Mouse (Mus musculus): Measurements from ENCODE around the gene Camk2d. TPM values are rescaled to one million over a fixed set of nuclear protein-coding genes. Genes with fewer than 3 reads are reported as not detected.

The Camk2d gene
- total and polyA plus RNA-seq, 3 experiments = 66.1 to 80.4 (median 77.3) TPM

GRCm38 (mm10) chr3:126732323-126732722 is 136.2 kb downstream of the Camk2d start:
- peaks cover 8 to 27% of the 10 kb centered on the region in 2 experiments; a peak in 3 of 4 replicates for H3K4me1 ChIP-seq (ENCODE audit: control insufficient read depth in 1 of 2, insufficient read depth in 2 of 2)
- DNase-seq (ENCODE audit: extremely low read depth) = no peak
- no peak overlapping the region for H3K27ac ChIP-seq (ENCODE audit: insufficient read depth, low read depth)
- H3K9ac ChIP-seq (ENCODE audit: insufficient read depth, low read depth) = no peak overlapping the region
- H3K4me3 ChIP-seq (replicated peaks in 1 of 3; ENCODE audit: low read depth in 2 of 3, low read length in 2 of 3, poor library complexity in 1 of 3) = no peak overlapping the region
- H3K79me2 ChIP-seq (replicated peaks; ENCODE audit: control insufficient read depth, extremely low read depth, insufficient read depth, poor library complexity, severe bottlenecking) = no peaks in the 10 kb centered on the region
- no peak overlapping the region for H3K4me2 ChIP-seq (ENCODE audit: insufficient read depth, low read depth, poor library complexity, severe bottlenecking)
- in situ Hi-C loops (cut with MboI; ENCODE audit: low pct_ligation_motif_present, low pct_unique_long_range_greater_than_20kb, low sequenced_read_pairs) = no loop called here
- no peak for TF ChIP-seq RCOR1 (conservative IDR thresholded peaks at IDR 0.05; ENCODE audit: low read depth, low read length)
- TF ChIP-seq USF2 (conservative IDR thresholded peaks at IDR 0.05; ENCODE audit: low read depth, low read length) = no peak
- no peaks in the 10 kb centered on the region for H3K27me3 ChIP-seq (replicated peaks)
- dilution Hi-C loops (cut with MboI; ENCODE audit: extremely low pct_ligation_motif_present, extremely low pct_unique_long_range_greater_than_20kb, low sequenced_read_pairs) = no loop called here
- peaks cover 14 to 58% of the 10 kb centered on the region in 2 experiments for H3K36me3 ChIP-seq (replicated peaks in 1 of 2; ENCODE audit: control insufficient read depth in 1 of 2, insufficient read depth in 1 of 2, low read length in 1 of 2)
- no peaks in the 10 kb centered on the region for H3K9me3 ChIP-seq (replicated peaks; ENCODE audit: low read length)

GRCm38 (mm10) chr3:126734533-126734932 is 138.4 kb downstream of the Camk2d start:
- Histone ChIP-seq H3K36me3 (replicated peaks in 1 of 2; ENCODE audit: control insufficient read depth in 1 of 2, insufficient read depth in 1 of 2, low read length in 1 of 2) (peaks cover 14 to 55% of the 10 kb centered on the region in 2 experiments), H3K9me3 (replicated peaks; ENCODE audit: low read length) (no peaks in the 10 kb centered on the region), H3K27me3 (replicated peaks) (no peaks in the 10 kb centered on the region), H3K4me1 (ENCODE audit: control insufficient read depth in 1 of 2, insufficient read depth in 2 of 2) (peaks cover 9 to 31% of the 10 kb centered on the region in 2 experiments; a peak in 3 of 4 replicates), H3K79me2 (replicated peaks; ENCODE audit: control insufficient read depth, extremely low read depth, insufficient read depth, poor library complexity, severe bottlenecking) (peaks cover 3% of the 10 kb centered on the region; the same call in 1 of the 2 replicates), H3K4me3 (replicated peaks in 1 of 3; ENCODE audit: low read depth in 2 of 3, low read length in 2 of 3, poor library complexity in 1 of 3) (no peak overlapping the region), H3K9ac (ENCODE audit: insufficient read depth, low read depth) (no peak overlapping the region), H3K4me2 (ENCODE audit: insufficient read depth, low read depth, poor library complexity, severe bottlenecking) (no peak overlapping the region), H3K27ac (ENCODE audit: insufficient read depth, low read depth) (no peak overlapping the region)
- no peak for TF ChIP-seq NRF1 (IDR thresholded peaks at IDR 0.05; ENCODE audit: low read depth, low read length)
- TF ChIP-seq JUN (IDR thresholded peaks at IDR 0.05; ENCODE audit: insufficient read depth, low read depth, low read length) = no peak
- TF ChIP-seq TBP (conservative IDR thresholded peaks at IDR 0.05; ENCODE audit: low read depth, low read length) = no peak
- TF ChIP-seq ELF1 (IDR thresholded peaks at IDR 0.05; ENCODE audit: low read depth, low read length) = no peak
- no peak for TF ChIP-seq MXI1 (IDR thresholded peaks at IDR 0.05; ENCODE audit: low read depth, low read length)
- TF ChIP-seq EP300 (IDR thresholded peaks at IDR 0.05; ENCODE audit: low read length) = no peak
- TF ChIP-seq ZKSCAN1 (IDR thresholded peaks at IDR 0.05; ENCODE audit: borderline replicate concordance, low read depth, low read length) = no peak
- no peak for TF ChIP-seq MAZ (IDR thresholded peaks at IDR 0.05; ENCODE audit: low read depth, low read length)
- no peak for TF ChIP-seq IRF4 (IDR thresholded peaks at IDR 0.05; ENCODE audit: low read depth, low read length)
- TF ChIP-seq HCFC1 (IDR thresholded peaks at IDR 0.05; ENCODE audit: low read depth, low read length) = no peak
- TF ChIP-seq NELFE (IDR thresholded peaks at IDR 0.05; ENCODE audit: low read depth, low read length) = no peak
- no peak for TF ChIP-seq ZNF384 (IDR thresholded peaks at IDR 0.05; ENCODE audit: low read depth, low read length)
- TF ChIP-seq BHLHE40 (IDR thresholded peaks at IDR 0.05; ENCODE audit: low read depth, low read length) = no peak
- TF ChIP-seq USF1 (IDR thresholded peaks at IDR 0.05; ENCODE audit: low read depth, low read length) = no peak
- no peak for TF ChIP-seq ZC3H11A (IDR thresholded peaks at IDR 0.05; ENCODE audit: low read depth, low read length)
- TF ChIP-seq SIN3A (IDR thresholded peaks at IDR 0.05; ENCODE audit: low read length) = no peak
- no peak for TF ChIP-seq CHD2 (IDR thresholded peaks at IDR 0.05; ENCODE audit: low read length)
- DNase-seq (ENCODE audit: extremely low read depth) = no peak
- in situ Hi-C loops (cut with MboI; ENCODE audit: low pct_ligation_motif_present, low pct_unique_long_range_greater_than_20kb, low sequenced_read_pairs) (no loop called here), dilution Hi-C loops (cut with MboI; ENCODE audit: extremely low pct_ligation_motif_present, extremely low pct_unique_long_range_greater_than_20kb, low sequenced_read_pairs) (no loop called here)

Measured in CH12.LX (cell line).